Mouse (Mus musculus) forebrain, embryonic 16.5 days (tissue): Measurements from ENCODE around the gene Dusp16. TPM values are rescaled to one million over a fixed set of nuclear protein-coding genes. Genes with fewer than 3 reads are reported as not detected.
"Not testable (repeated sequence)": the region's sequence is repeated elsewhere in the genome, so short reads cannot be mapped to it uniquely, and the experiment has no call there.

Experiments
- ATAC-seq: fragments of 200-750 bp; cut with Nextera tagmentation; 2 replicates; pipeline ENCODE4 v1.8.0; 2017; ENCODE audit warnings: mild to moderate bottlenecking, moderate library complexity
- H3K27ac ChIP-seq: fragments of 300-500 bp; sonication (generic); 2 replicates; pipeline ENCODE4 v1.5.1; 2014; ENCODE audit warnings: low read length, control low read depth
- H3K27me3 ChIP-seq: fragments of 300-500 bp; sonication (generic); replicated peaks from 2 replicates; pipeline ENCODE4 v1.6.1; 2014; ENCODE audit warnings: low read length; ENCODE audit not compliant: control insufficient read depth, insufficient read depth
- H3K36me3 ChIP-seq: fragments of 300-500 bp; sonication (generic); 2 replicates; pipeline ENCODE4 v1.6.1; 2014; ENCODE audit not compliant: control insufficient read depth, insufficient read depth
- H3K4me1 ChIP-seq: fragments of 300-500 bp; sonication (generic); replicated peaks from 2 replicates; pipeline ENCODE4 v1.6.1; 2014; ENCODE audit warnings: low read length; ENCODE audit not compliant: control insufficient read depth, insufficient read depth
- H3K4me2 ChIP-seq: fragments of 300-500 bp; sonication (generic); 2 replicates; pipeline ENCODE4 v1.6.1; 2014; ENCODE audit warnings: mild to moderate bottlenecking, low read length, control low read depth
- H3K4me3 ChIP-seq: fragments of 300-500 bp; sonication (generic); replicated peaks from 2 replicates; pipeline ENCODE4 v1.5.1; 2014; ENCODE audit warnings: mild to moderate bottlenecking, low read length, control low read depth
- H3K9ac ChIP-seq: fragments of 300-500 bp; sonication (generic); replicated peaks from 2 replicates; pipeline ENCODE4 v1.6.1; 2014; ENCODE audit warnings: low read depth, low read length, control low read depth
- H3K9me3 ChIP-seq: fragments of 300-500 bp; sonication (generic); 2 replicates; pipeline ENCODE4 v1.6.1; 2016; ENCODE audit warnings: low read length; ENCODE audit not compliant: control insufficient read depth
- WGBS: fragments of 180-500 bp; shearing (Covaris S2); extraction: QIAGEN DNeasy Blood & Tissue Kit; methylation state at CpG from one replicate; pipeline ENCODE4 v1.1.7; 2014; 5-methylcytosine and 5-hydroxymethylcytosine counted together
- polyA plus RNA-seq: library from polyadenylated mRNA; unstranded; fragments of >200 nt; fragmentation: Nextera tagmentation; extraction: Ambion mirVana; gene quantifications from 2 replicates; pipeline ENCODE4 v1.2.1, GENCODE M21; 2015

Gene Dusp16
- polyA plus RNA-seq, 1 experiment from 2014 or later: 7.0 TPM

GRCm38 (mm10) chr6:134677504-134677903 is 114.9 kb downstream of the Dusp16 start:
- no peak for ATAC-seq
- Histone ChIP-seq H3K9me3 (no peaks in the 10 kb centered on the region), H3K4me1 (no peaks in the 10 kb centered on the region), H3K4me2 (no peak overlapping the region), H3K27ac (no peak overlapping the region), H3K4me3 (no peak overlapping the region), H3K27me3 (no peaks in the 10 kb centered on the region), H3K36me3 (no peaks in the 10 kb centered on the region), H3K9ac (no peak overlapping the region)
- 78% methylated on average over 4 of the region's 4 CpGs for WGBS

- not testable (repeated sequence) for H3K9ac ChIP-seq, H3K4me1 ChIP-seq, H3K9me3 ChIP-seq, H3K4me3 ChIP-seq, H3K36me3 ChIP-seq, H3K27ac ChIP-seq, H3K4me2 ChIP-seq, ATAC-seq, H3K27me3 ChIP-seq
- 91% methylated on average over 8 of the region's 8 CpGs for WGBS
Observed at GRCm38 (mm10) chr6:134673712-134674111, 118.7 kb downstream of the Dusp16 start.

- ATAC-seq: no peak
Observed at GRCm38 (mm10) chr6:134670881-134671411, 121.5 kb downstream of the Dusp16 start.

GRCm38 (mm10) chr6:134669179-134669865 is 123.1 kb downstream of the Dusp16 start:
- WGBS: 73% methylated on average over 6 of the region's 6 CpGs
- no peak overlapping the region for H3K4me3 ChIP-seq
- no peak overlapping the region for H3K4me2 ChIP-seq
- H3K27me3 ChIP-seq: no peaks in the 10 kb centered on the region
- H3K36me3 ChIP-seq: no peaks in the 10 kb centered on the region
- H3K4me1 ChIP-seq: 0 out of 2 replicates have a peak, but pooled peaks cover 2% of the 10 kb centered on the region
- H3K27ac ChIP-seq: no peak overlapping the region
- H3K9ac ChIP-seq: no peak overlapping the region
- ATAC-seq: 0 out of 2 replicates have a peak, but pooled peaks have one; percentile 62
- H3K9me3 ChIP-seq: no peaks in the 10 kb centered on the region

More at GRCm38 (mm10) chr6:134670881-134671411, 121.5 kb downstream of the Dusp16 start:
- 0 out of 2 replicates have a peak, but pooled peaks cover 2% of the 10 kb centered on the region for H3K4me1 ChIP-seq
- H3K9me3 ChIP-seq: no peaks in the 10 kb centered on the region
- no peaks in the 10 kb centered on the region for H3K36me3 ChIP-seq
- H3K9ac ChIP-seq: no peak overlapping the region
- H3K4me2 ChIP-seq: no peak overlapping the region
- no peak overlapping the region for H3K4me3 ChIP-seq
- H3K27me3 ChIP-seq: no peaks in the 10 kb centered on the region
- H3K27ac ChIP-seq: no peak overlapping the region
- WGBS: 52% methylated on average over 4 of the region's 4 CpGs

GRCm38 (mm10) chr6:134668519-134668918 is 123.9 kb downstream of the Dusp16 start:
- Histone ChIP-seq H3K4me3 (no peak overlapping the region), H3K9me3 (no peaks in the 10 kb centered on the region), H3K4me2 (no peak overlapping the region), H3K36me3 (no peaks in the 10 kb centered on the region), H3K9ac (no peak overlapping the region), H3K4me1 (0 out of 2 replicates have a peak, but pooled peaks cover 2% of the 10 kb centered on the region), H3K27ac (no peak overlapping the region), H3K27me3 (no peaks in the 10 kb centered on the region)
- 81% methylated on average over 2 of the region's 2 CpGs for WGBS
- no peak for ATAC-seq

GRCm38 (mm10) chr6:134665817-134666216 is 126.6 kb downstream of the Dusp16 start:
- ATAC-seq: no peak
- 89% methylated on average over 9 of the region's 9 CpGs for WGBS
- H3K27me3 ChIP-seq: no peaks in the 10 kb centered on the region

More at GRCm38 (mm10) chr6:134665817-134666216, 126.6 kb downstream of the Dusp16 start:
- no peak overlapping the region for H3K9ac ChIP-seq
- no peak overlapping the region for H3K4me2 ChIP-seq
- no peaks in the 10 kb centered on the region for H3K36me3 ChIP-seq
- no peaks in the 10 kb centered on the region for H3K9me3 ChIP-seq
- H3K4me3 ChIP-seq: no peak overlapping the region
- H3K4me1 ChIP-seq: no peaks in the 10 kb centered on the region
- no peak overlapping the region for H3K27ac ChIP-seq

Other genes with a start within 250 kb of the Dusp16 start
- 20.0 and 24.9 TPM in 2 replicates for gene Lrp6, start 225.7 kb downstream of the Dusp16 start, polyA plus RNA-seq
- 0.90 and 1.6 TPM in 2 replicates for gene Mansc1, start 160.1 kb downstream of the Dusp16 start, polyA plus RNA-seq
- 43.8 and 47.4 TPM in 2 replicates for gene Borcs5, start 153.1 kb downstream of the Dusp16 start, polyA plus RNA-seq
- 3.8 and 4.3 TPM in 2 replicates for gene Crebl2, start 37.5 kb upstream of the Dusp16 start, polyA plus RNA-seq
- 44.4 and 48.9 TPM in 2 replicates for gene Gpr19, start 106.0 kb upstream of the Dusp16 start, polyA plus RNA-seq
- 39.4 and 50.8 TPM in 2 replicates for gene Cdkn1b, start 127.8 kb upstream of the Dusp16 start, polyA plus RNA-seq
- 4.2 and 4.8 TPM in 2 replicates for gene Apold1, start 189.1 kb upstream of the Dusp16 start, polyA plus RNA-seq
- 90.4 and 96.9 TPM in 2 replicates for gene Ddx47, start 219.0 kb upstream of the Dusp16 start, polyA plus RNA-seq